Mouse (Mus musculus): ENCODE data around the gene Slc8a1.

DNA sequence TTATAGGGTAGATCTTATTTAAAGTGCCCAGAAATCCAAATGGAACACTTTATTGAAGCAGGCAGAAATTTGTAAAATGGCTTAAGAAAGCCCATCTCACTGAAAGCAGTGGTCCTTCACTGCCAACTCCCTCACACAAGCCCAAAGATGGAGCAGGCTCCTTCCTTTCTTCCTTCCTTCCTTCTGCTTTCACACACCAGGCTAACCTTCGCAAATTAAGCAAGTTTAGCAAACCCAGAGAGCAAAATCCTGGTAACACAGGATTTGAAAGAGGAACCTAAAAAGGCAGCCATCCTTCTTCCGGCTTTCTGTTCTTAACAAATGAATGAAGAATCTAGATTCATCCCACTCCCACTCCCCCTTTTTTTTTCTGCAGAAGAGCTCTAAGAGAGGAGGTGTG is 70.2 kb downstream of the Slc8a1 start:
- TF ChIP-seq POLR2A (IDR thresholded peaks at IDR 0.05; ENCODE audit: low read depth, low read length) = no peak
- no peak for TF ChIP-seq CTCF (IDR thresholded peaks at IDR 0.05; ENCODE audit: extremely low read depth, insufficient read depth, insufficient read length, insufficient replicate concordance)

Data from spleen, adult 2 months (tissue).